Mouse (Mus musculus): ENCODE data around the gene Tfip11. TPM values are rescaled to one million over a fixed set of nuclear protein-coding genes. Genes with fewer than 3 reads are reported as not detected.

The Tfip11 gene
- polyA plus RNA-seq, 1 experiment, result 23.9 TPM

DNA sequence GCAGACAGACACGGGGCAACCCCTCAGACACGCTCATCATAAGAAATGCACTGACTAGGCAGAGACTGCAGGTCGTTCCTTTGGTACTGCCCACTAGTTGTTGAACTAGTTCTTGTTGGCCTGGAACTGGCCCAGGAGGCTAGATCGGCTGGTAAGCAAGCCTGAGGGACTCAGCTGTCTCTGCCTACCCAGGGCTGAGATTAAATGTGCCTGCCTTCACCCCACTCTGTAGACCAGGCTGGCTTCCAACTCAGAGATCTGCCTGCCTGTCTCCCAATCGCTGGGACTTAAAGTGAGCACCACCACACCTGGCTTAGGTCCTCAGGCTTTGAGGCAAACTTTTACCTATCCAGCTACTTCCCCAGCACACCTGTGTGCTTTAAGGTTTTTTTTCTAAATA, 5.8 kb upstream of the Tfip11 start:
- no peaks in the 10 kb centered on the region for H3K4me1 ChIP-seq (ENCODE audit: control insufficient read depth, insufficient read depth, low read length)
- H3K4me3 ChIP-seq (ENCODE audit: low read depth, low read length), result no peak overlapping the region
- no peak overlapping the region for H3K27ac ChIP-seq (ENCODE audit: insufficient read depth, low read length)
- H3K36me3 ChIP-seq (ENCODE audit: control insufficient read depth, insufficient read depth, low read length, poor library complexity, severe bottlenecking), result peaks cover 3% of the 10 kb centered on the region; the same call in 1 of the 2 replicates
- H3K27me3 ChIP-seq (ENCODE audit: control insufficient read depth, insufficient read depth, low read length, poor library complexity, severe bottlenecking), result no peaks in the 10 kb centered on the region
- no peak overlapping the region for H3K9ac ChIP-seq (ENCODE audit: low read depth, poor library complexity, severe bottlenecking)
- H3K9me3 ChIP-seq (replicated peaks; ENCODE audit: control insufficient read depth, insufficient read depth, low read length, poor library complexity, severe bottlenecking), result no peaks in the 10 kb centered on the region
- no peak for TF ChIP-seq CTCF (IDR thresholded peaks at IDR 0.05; ENCODE audit: low read depth, low read length)
- TF ChIP-seq EP300 (IDR thresholded peaks at IDR 0.05; ENCODE audit: insufficient read depth, low read depth, low read length), result no peak
- TF ChIP-seq POLR2A (IDR thresholded peaks at IDR 0.05; ENCODE audit: insufficient read depth, low read length), result no peak

- TF ChIP-seq CTCF (IDR thresholded peaks at IDR 0.05; ENCODE audit: low read depth, low read length) (no peak), EP300 (IDR thresholded peaks at IDR 0.05; ENCODE audit: insufficient read depth, low read depth, low read length) (no peak), POLR2A (IDR thresholded peaks at IDR 0.05; ENCODE audit: insufficient read depth, low read length) (no peak)
- Histone ChIP-seq H3K9ac (ENCODE audit: low read depth, poor library complexity, severe bottlenecking) (no peak overlapping the region), H3K27me3 (ENCODE audit: control insufficient read depth, insufficient read depth, low read length, poor library complexity, severe bottlenecking) (no peaks in the 10 kb centered on the region), H3K9me3 (replicated peaks; ENCODE audit: control insufficient read depth, insufficient read depth, low read length, poor library complexity, severe bottlenecking) (no peaks in the 10 kb centered on the region), H3K4me3 (ENCODE audit: low read depth, low read length) (no peak overlapping the region), H3K27ac (ENCODE audit: insufficient read depth, low read length) (no peak overlapping the region), H3K4me1 (ENCODE audit: control insufficient read depth, insufficient read depth, low read length) (no peaks in the 10 kb centered on the region), H3K36me3 (ENCODE audit: control insufficient read depth, insufficient read depth, low read length, poor library complexity, severe bottlenecking) (no peaks in the 10 kb centered on the region)
These were observed 5.2 kb upstream of the Tfip11 start for GRCm38 (mm10) chr5:112320936-112321335.

- TF ChIP-seq EP300 (IDR thresholded peaks at IDR 0.05; ENCODE audit: insufficient read depth, low read depth, low read length), result no peak
- no peak for TF ChIP-seq CTCF (IDR thresholded peaks at IDR 0.05; ENCODE audit: low read depth, low read length)
- no peak for TF ChIP-seq POLR2A (IDR thresholded peaks at IDR 0.05; ENCODE audit: insufficient read depth, low read length)
- H3K9me3 ChIP-seq (replicated peaks; ENCODE audit: control insufficient read depth, insufficient read depth, low read length, poor library complexity, severe bottlenecking), result no peaks in the 10 kb centered on the region
- H3K36me3 ChIP-seq (ENCODE audit: control insufficient read depth, insufficient read depth, low read length, poor library complexity, severe bottlenecking), result no peaks in the 10 kb centered on the region
- H3K4me3 ChIP-seq (ENCODE audit: low read depth, low read length), result no peak overlapping the region
- no peak overlapping the region for H3K9ac ChIP-seq (ENCODE audit: low read depth, poor library complexity, severe bottlenecking)
- H3K4me1 ChIP-seq (ENCODE audit: control insufficient read depth, insufficient read depth, low read length), result no peaks in the 10 kb centered on the region
- H3K27me3 ChIP-seq (ENCODE audit: control insufficient read depth, insufficient read depth, low read length, poor library complexity, severe bottlenecking), result no peaks in the 10 kb centered on the region
- H3K27ac ChIP-seq (ENCODE audit: insufficient read depth, low read length), result no peak overlapping the region
These were observed 4.8 kb upstream of the Tfip11 start for GRCm38 (mm10) chr5:112321376-112321775.

- H3K27me3 ChIP-seq (ENCODE audit: control insufficient read depth, insufficient read depth, low read length, poor library complexity, severe bottlenecking), result no peaks in the 10 kb centered on the region
- no peaks in the 10 kb centered on the region for H3K36me3 ChIP-seq (ENCODE audit: control insufficient read depth, insufficient read depth, low read length, poor library complexity, severe bottlenecking)
- H3K9ac ChIP-seq (ENCODE audit: low read depth, poor library complexity, severe bottlenecking), result no peak overlapping the region
- H3K27ac ChIP-seq (ENCODE audit: insufficient read depth, low read length), result no peak overlapping the region
- H3K9me3 ChIP-seq (replicated peaks; ENCODE audit: control insufficient read depth, insufficient read depth, low read length, poor library complexity, severe bottlenecking), result no peaks in the 10 kb centered on the region
- H3K4me3 ChIP-seq (ENCODE audit: low read depth, low read length), result no peak overlapping the region
- no peaks in the 10 kb centered on the region for H3K4me1 ChIP-seq (ENCODE audit: control insufficient read depth, insufficient read depth, low read length)
- TF ChIP-seq EP300 (IDR thresholded peaks at IDR 0.05; ENCODE audit: insufficient read depth, low read depth, low read length), result no peak
- TF ChIP-seq POLR2A (IDR thresholded peaks at IDR 0.05; ENCODE audit: insufficient read depth, low read length), result no peak
- no peak for TF ChIP-seq CTCF (IDR thresholded peaks at IDR 0.05; ENCODE audit: low read depth, low read length)
These were observed 2.9 kb upstream of the Tfip11 start for GRCm38 (mm10) chr5:112323246-112323645.

DNA sequence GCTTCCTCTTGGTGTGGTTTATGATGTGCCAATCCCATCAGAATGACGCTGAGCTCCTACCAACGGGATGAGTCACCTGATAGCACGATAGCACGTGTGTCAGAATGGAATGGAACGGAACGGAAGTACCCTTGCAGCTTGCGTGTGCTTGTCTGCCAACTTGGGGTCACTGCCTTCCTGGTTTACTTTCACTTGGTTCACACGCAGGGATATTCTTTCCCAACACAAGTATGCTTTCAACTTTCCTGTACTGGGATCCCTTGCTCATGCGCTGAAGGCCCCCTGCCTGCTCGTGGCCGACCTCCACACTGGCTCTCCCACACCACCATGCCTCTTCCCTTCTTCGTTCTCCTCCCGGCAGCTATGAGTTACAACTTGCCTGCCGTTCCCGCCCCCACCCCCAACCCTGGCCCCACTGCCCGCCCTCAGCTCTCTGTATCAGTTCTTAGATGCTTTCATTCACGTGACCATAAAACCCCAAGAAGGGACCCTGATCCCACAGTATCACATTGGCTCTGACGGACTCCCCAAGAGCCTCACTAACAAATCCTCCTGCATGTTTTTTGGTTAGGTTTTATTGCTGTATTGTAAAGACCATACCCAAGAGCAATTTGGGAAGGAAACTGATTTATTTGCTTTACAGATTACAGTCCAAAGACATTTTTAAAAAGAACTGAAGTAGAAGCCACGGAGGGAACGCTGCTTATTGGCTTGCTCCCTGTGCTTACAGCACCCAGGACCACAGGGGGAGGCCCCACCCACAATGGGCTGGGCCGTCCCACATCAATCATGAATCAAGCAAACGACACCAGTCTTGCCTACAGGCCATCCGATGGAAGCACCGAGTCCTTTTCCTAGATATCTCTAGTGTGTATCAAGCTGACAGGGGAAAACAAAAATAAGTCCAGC, 1.3 kb upstream of the Tfip11 start:
- Histone ChIP-seq H3K27me3 (ENCODE audit: control insufficient read depth, insufficient read depth, low read length, poor library complexity, severe bottlenecking) (no peaks in the 10 kb centered on the region), H3K4me3 (ENCODE audit: low read depth, low read length) (0 out of 2 replicates have a peak overlapping the region, but pooled peaks have one; percentile 18), H3K36me3 (ENCODE audit: control insufficient read depth, insufficient read depth, low read length, poor library complexity, severe bottlenecking) (peaks cover 3% of the 10 kb centered on the region; the same call in 1 of the 2 replicates), H3K4me1 (ENCODE audit: control insufficient read depth, insufficient read depth, low read length) (no peaks in the 10 kb centered on the region), H3K27ac (ENCODE audit: insufficient read depth, low read length) (no peak overlapping the region), H3K9me3 (replicated peaks; ENCODE audit: control insufficient read depth, insufficient read depth, low read length, poor library complexity, severe bottlenecking) (no peaks in the 10 kb centered on the region), H3K9ac (ENCODE audit: low read depth, poor library complexity, severe bottlenecking) (no peak overlapping the region)
- TF ChIP-seq CTCF (IDR thresholded peaks at IDR 0.05; ENCODE audit: low read depth, low read length) (no peak), EP300 (IDR thresholded peaks at IDR 0.05; ENCODE audit: insufficient read depth, low read depth, low read length) (no peak), POLR2A (IDR thresholded peaks at IDR 0.05; ENCODE audit: insufficient read depth, low read length) (peak; percentile 33)

DNA sequence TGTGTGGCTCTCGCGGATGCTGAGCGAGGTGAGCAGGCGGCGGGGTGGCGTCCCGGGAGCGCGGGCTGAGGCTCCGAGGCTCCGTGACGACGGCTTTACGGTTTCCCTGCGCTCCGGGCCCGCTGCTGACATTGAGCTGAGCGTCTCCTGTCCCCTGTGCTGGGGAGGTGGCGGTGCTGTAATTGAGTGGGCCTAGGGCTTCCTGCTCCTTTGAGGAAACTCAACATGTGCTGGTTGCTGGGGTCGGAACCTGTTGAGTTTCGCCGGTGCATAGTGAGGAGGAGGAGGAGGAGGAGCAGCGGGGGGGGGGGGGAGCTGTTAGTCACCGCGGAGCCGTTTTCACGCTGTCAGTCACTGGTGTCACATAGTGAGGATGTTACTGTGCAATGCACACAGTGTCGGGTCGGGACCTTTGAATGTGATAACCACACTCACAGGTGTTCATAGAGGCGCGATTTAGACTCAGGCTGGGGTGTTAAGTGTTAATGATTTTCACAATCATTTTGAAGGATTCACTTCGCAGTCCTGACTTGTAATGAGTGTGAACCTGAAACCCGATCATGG, 370 bp downstream of the Tfip11 start:
- Histone ChIP-seq H3K9me3 (replicated peaks; ENCODE audit: control insufficient read depth, insufficient read depth, low read length, poor library complexity, severe bottlenecking) (no peaks in the 10 kb centered on the region), H3K4me3 (ENCODE audit: low read depth, low read length) (peak overlapping the region; percentile 97), H3K36me3 (ENCODE audit: control insufficient read depth, insufficient read depth, low read length, poor library complexity, severe bottlenecking) (peaks cover 3% of the 10 kb centered on the region; the same call in 1 of the 2 replicates), H3K27ac (ENCODE audit: insufficient read depth, low read length) (no peak overlapping the region), H3K4me1 (ENCODE audit: control insufficient read depth, insufficient read depth, low read length) (no peaks in the 10 kb centered on the region), H3K9ac (ENCODE audit: low read depth, poor library complexity, severe bottlenecking) (peak overlapping the region; percentile 52), H3K27me3 (ENCODE audit: control insufficient read depth, insufficient read depth, low read length, poor library complexity, severe bottlenecking) (no peaks in the 10 kb centered on the region)
- TF ChIP-seq POLR2A (IDR thresholded peaks at IDR 0.05; ENCODE audit: insufficient read depth, low read length) (no peak), EP300 (IDR thresholded peaks at IDR 0.05; ENCODE audit: insufficient read depth, low read depth, low read length) (no peak), CTCF (IDR thresholded peaks at IDR 0.05; ENCODE audit: low read depth, low read length) (no peak)
